Mouse (Mus musculus) liver, adult 2 months (tissue): ENCODE measurements at regions not wholly inside any gene's neighbourhood (a gene's known extent, or its start where the extent isn't known, plus 50 kb on each side); places are given as distances from the start of the nearest gene placed in this dataset.

Experiments
- CTCF ChIP-seq: fragments of 200-500 bp; IDR thresholded peaks from 2 replicates; pipeline ENCODE4 v1.5.1; 2011; ENCODE audit warnings: low read depth, low read length, control low read depth
- POLR2A ChIP-seq: fragments of 200-500 bp; IDR thresholded peaks from 2 replicates; pipeline ENCODE4 v1.6.1; 2011; ENCODE audit warnings: low read length, control low read depth; ENCODE audit not compliant: insufficient read depth; ENCODE audit errors: extremely low read depth

- TF ChIP-seq CTCF (peak; percentile 56), POLR2A (no peak)
Measured at GRCm38 (mm10) chrX:61046700-61047099, 138.7 kb downstream of the Cdr1 start.
